Mouse (Mus musculus): ENCODE measurements around the gene Slc46a1. TPM values are rescaled to one million over a fixed set of nuclear protein-coding genes. Genes with fewer than 3 reads are reported as not detected.

Gene Slc46a1
- polyA plus RNA-seq, 1 experiment from 2014 or later, result 7.8 TPM

- Histone ChIP-seq H3K27ac (ENCODE audit: low read depth, low read length) (peak overlapping the region; percentile 72; the same call in 1 of the 2 replicates), H3K4me1 (ENCODE audit: control insufficient read depth, insufficient read depth, low read length) (peaks cover 24% of the 10 kb centered on the region), H3K4me2 (peak overlapping the region; percentile 92), H3K9ac (ENCODE audit: low read depth, low read length) (no peak overlapping the region; the same call in 1 of the 2 replicates), H3K27me3 (ENCODE audit: control insufficient read depth, insufficient read depth, low read length) (no peaks in the 10 kb centered on the region), H3K36me3 (ENCODE audit: control insufficient read depth, insufficient read depth, low read length) (no peaks in the 10 kb centered on the region), H3K4me3 (ENCODE audit: low read depth, low read length) (peak overlapping the region; percentile 72), H3K9me3 (replicated peaks; ENCODE audit: control insufficient read depth, low read length) (no peaks in the 10 kb centered on the region)
- no peak for ATAC-seq (replicated peaks; ENCODE audit: insufficient number of reproducible peaks, low FRiP score, low TSS enrichment)
- WGBS (ENCODE audit: insufficient replicate concordance), result 50% methylated on average over 9 of the region's 9 CpGs
Observed at GRCm38 (mm10) chr11:78465116-78465515, 381 bp upstream of the Slc46a1 start.

DNA sequence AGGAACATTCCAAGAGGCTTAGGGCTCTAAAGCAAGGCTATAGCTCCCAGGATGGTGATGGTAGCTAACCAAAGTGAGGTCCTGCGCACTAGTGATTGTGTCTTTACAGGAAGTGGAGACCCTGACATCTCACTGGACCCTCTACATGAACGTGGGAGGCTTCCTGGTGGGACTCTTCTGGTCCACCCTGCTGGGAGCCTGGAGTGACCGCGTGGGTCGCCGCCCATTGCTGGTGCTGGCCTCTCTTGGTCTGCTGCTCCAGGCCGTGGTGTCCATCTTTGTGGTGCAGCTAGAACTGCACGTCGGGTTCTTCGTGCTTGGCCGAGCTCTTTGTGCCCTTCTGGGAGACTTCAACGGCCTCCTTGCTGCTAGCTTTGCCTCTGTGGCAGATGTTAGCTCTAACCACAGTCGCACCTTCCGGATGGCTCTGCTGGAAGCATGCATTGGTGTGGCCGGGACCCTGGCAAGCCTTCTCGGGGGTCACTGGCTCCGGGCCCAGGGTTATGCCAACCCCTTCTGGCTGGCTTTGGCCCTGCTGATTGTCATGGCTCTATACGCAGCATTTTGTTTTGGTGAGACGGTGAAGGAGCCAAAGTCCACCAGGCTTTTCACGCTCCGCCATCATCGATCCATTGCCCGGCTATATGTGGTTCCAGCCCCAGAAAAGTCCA, 880 bp downstream of the Slc46a1 start:
- Histone ChIP-seq H3K27ac (ENCODE audit: low read depth, low read length) (peak overlapping the region; percentile 72; the same call in 1 of the 2 replicates), H3K9me3 (replicated peaks; ENCODE audit: control insufficient read depth, low read length) (no peaks in the 10 kb centered on the region), H3K4me3 (ENCODE audit: low read depth, low read length) (peak overlapping the region; percentile 72), H3K9ac (ENCODE audit: low read depth, low read length) (peak overlapping the region; percentile 87), H3K4me2 (peak overlapping the region; percentile 92), H3K36me3 (ENCODE audit: control insufficient read depth, insufficient read depth, low read length) (no peaks in the 10 kb centered on the region), H3K4me1 (ENCODE audit: control insufficient read depth, insufficient read depth, low read length) (peaks cover 24% of the 10 kb centered on the region), H3K27me3 (ENCODE audit: control insufficient read depth, insufficient read depth, low read length) (no peaks in the 10 kb centered on the region)
- 72% methylated on average over 23 of the region's 23 CpGs for WGBS (ENCODE audit: insufficient replicate concordance)
- no peak; the same call in 1 of the 2 replicates for ATAC-seq (replicated peaks; ENCODE audit: insufficient number of reproducible peaks, low FRiP score, low TSS enrichment)

DNA sequence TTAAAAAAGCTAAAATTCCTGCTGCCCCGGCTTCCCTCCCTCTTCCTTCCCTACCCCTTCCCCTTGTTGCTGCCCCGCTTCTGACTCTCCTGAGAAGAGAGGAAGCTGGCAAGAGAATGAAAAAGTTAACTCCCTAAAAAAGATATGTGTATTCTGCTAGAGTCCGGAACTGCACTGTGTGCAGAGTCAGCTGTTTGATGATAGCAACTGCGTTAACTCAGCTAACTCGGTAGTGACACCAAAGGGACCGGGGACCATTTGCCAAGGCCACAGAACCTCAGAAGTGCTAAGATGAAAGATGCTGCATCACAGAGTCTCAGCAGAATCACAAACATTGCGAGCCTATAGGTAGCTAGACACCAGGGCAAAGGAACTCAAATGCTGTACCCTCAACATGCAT, 2.0 kb downstream of the Slc46a1 start:
- no peaks in the 10 kb centered on the region for H3K9me3 ChIP-seq (replicated peaks; ENCODE audit: control insufficient read depth, low read length)

GRCm38 (mm10) chr11:78467932-78468331, 2.4 kb downstream of the Slc46a1 start:
- 37% methylated on average over 3 of the region's 3 CpGs for WGBS (ENCODE audit: insufficient replicate concordance)
- Histone ChIP-seq H3K27ac (ENCODE audit: low read depth, low read length) (no peak overlapping the region), H3K36me3 (ENCODE audit: control insufficient read depth, insufficient read depth, low read length) (no peaks in the 10 kb centered on the region)

More for the DNA sequence above, 2.0 kb downstream of the Slc46a1 start:
- no peak for ATAC-seq (replicated peaks; ENCODE audit: insufficient number of reproducible peaks, low FRiP score, low TSS enrichment)
- Histone ChIP-seq H3K36me3 (ENCODE audit: control insufficient read depth, insufficient read depth, low read length) (no peaks in the 10 kb centered on the region), H3K4me2 (no peak overlapping the region; the same call in 1 of the 2 replicates), H3K9ac (ENCODE audit: low read depth, low read length) (no peak overlapping the region), H3K4me1 (ENCODE audit: control insufficient read depth, insufficient read depth, low read length) (peaks cover 24% of the 10 kb centered on the region), H3K4me3 (ENCODE audit: low read depth, low read length) (no peak overlapping the region), H3K27ac (ENCODE audit: low read depth, low read length) (no peak overlapping the region), H3K27me3 (ENCODE audit: control insufficient read depth, insufficient read depth, low read length) (no peaks in the 10 kb centered on the region)
- WGBS (ENCODE audit: insufficient replicate concordance), result 61% methylated on average over 7 of the region's 7 CpGs

DNA sequence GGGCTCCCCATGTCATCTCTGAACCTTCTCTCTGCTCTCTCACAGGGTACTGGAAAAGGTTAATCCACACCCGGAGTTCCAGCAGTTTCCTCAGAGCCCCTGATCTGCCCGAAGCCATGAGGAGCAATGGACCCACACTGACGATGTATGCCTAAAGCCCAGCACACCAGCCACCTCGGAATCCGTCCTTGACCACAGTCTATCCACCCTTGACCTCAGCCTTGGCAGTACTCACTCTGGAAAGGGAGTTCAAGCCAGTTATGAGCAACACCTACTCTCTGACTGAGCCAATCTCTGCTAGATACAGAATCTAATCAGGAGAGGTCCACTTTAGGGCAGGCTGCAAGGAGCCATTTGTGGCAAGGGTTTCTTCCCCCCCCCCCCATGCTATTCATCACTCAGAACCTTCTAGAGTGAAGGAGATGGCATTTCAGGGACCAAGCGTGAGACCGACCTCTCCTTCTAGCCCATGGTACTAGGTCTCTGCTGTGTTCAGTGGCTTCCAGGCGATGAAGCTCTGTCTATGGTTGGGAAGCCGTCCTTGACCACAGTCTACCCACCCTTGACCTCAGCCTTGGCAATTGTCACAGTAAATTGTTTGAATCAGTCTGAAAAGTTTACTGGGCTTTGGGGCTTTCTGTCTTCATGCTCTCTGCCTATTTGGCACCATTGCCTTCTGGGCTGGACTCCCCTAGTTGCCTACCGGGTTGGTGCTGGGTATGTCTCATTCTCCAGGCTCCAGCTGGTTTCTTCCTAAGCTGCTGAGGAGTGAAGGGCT, 6.0 kb downstream of the Slc46a1 start:
- 84% methylated on average over 10 of the region's 10 CpGs for WGBS (ENCODE audit: insufficient replicate concordance)
- H3K9ac ChIP-seq (ENCODE audit: low read depth, low read length), result no peak overlapping the region
- H3K36me3 ChIP-seq (ENCODE audit: control insufficient read depth, insufficient read depth, low read length), result no peaks in the 10 kb centered on the region
- peaks cover 3% of the 10 kb centered on the region; the same call in 1 of the 2 replicates for H3K4me1 ChIP-seq (ENCODE audit: control insufficient read depth, insufficient read depth, low read length)
- H3K9me3 ChIP-seq (replicated peaks; ENCODE audit: control insufficient read depth, low read length), result no peaks in the 10 kb centered on the region
- H3K4me3 ChIP-seq (ENCODE audit: low read depth, low read length), result no peak overlapping the region
- no peak overlapping the region for H3K4me2 ChIP-seq
- H3K27me3 ChIP-seq (ENCODE audit: control insufficient read depth, insufficient read depth, low read length), result no peaks in the 10 kb centered on the region
- no peak overlapping the region for H3K27ac ChIP-seq (ENCODE audit: low read depth, low read length)
- ATAC-seq (replicated peaks; ENCODE audit: insufficient number of reproducible peaks, low FRiP score, low TSS enrichment), result no peak

More at GRCm38 (mm10) chr11:78467932-78468331, 2.4 kb downstream of the Slc46a1 start:
- no peak for ATAC-seq (replicated peaks; ENCODE audit: insufficient number of reproducible peaks, low FRiP score, low TSS enrichment)
- no peaks in the 10 kb centered on the region for H3K9me3 ChIP-seq (replicated peaks; ENCODE audit: control insufficient read depth, low read length)
- H3K9ac ChIP-seq (ENCODE audit: low read depth, low read length), result no peak overlapping the region
- peaks cover 24% of the 10 kb centered on the region for H3K4me1 ChIP-seq (ENCODE audit: control insufficient read depth, insufficient read depth, low read length)
- no peak overlapping the region for H3K4me3 ChIP-seq (ENCODE audit: low read depth, low read length)
- no peaks in the 10 kb centered on the region for H3K27me3 ChIP-seq (ENCODE audit: control insufficient read depth, insufficient read depth, low read length)
- no peak overlapping the region; the same call in 1 of the 2 replicates for H3K4me2 ChIP-seq

DNA sequence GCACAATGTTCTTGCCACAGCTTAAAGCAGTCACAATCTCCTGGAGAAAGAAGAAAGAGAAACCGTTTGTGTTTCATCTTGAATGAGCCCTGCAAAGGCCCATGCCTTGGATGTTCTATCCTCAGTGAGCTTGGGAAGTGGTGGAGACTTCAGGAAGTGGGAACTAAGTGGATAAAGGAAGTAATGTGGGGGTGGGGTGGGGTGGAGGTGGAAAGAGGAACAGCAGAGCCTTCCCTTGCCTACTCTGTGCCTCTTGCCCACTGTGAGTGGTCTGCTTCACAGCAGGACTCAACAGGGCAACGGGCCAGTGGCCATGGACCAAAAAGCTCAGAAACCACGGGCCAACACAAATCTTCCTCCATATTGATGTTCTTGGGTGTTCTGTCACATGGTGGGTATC, 9.8 kb downstream of the Slc46a1 start:
- Histone ChIP-seq H3K9ac (ENCODE audit: low read depth, low read length) (no peak overlapping the region), H3K4me3 (ENCODE audit: low read depth, low read length) (no peak overlapping the region), H3K27me3 (ENCODE audit: control insufficient read depth, insufficient read depth, low read length) (no peaks in the 10 kb centered on the region), H3K27ac (ENCODE audit: low read depth, low read length) (no peak overlapping the region), H3K4me2 (no peak overlapping the region), H3K9me3 (replicated peaks; ENCODE audit: control insufficient read depth, low read length) (no peaks in the 10 kb centered on the region), H3K36me3 (ENCODE audit: control insufficient read depth, insufficient read depth, low read length) (no peaks in the 10 kb centered on the region), H3K4me1 (ENCODE audit: control insufficient read depth, insufficient read depth, low read length) (no peaks in the 10 kb centered on the region)
- 73% methylated on average over 3 of the region's 3 CpGs for WGBS (ENCODE audit: insufficient replicate concordance)
- no peak for ATAC-seq (replicated peaks; ENCODE audit: insufficient number of reproducible peaks, low FRiP score, low TSS enrichment)

GRCm38 (mm10) chr11:78483639-78484038, 18.1 kb downstream of the Slc46a1 start:
- Histone ChIP-seq H3K36me3 (ENCODE audit: control insufficient read depth, insufficient read depth, low read length) (no peaks in the 10 kb centered on the region), H3K4me2 (no peak overlapping the region), H3K9me3 (replicated peaks; ENCODE audit: control insufficient read depth, low read length) (no peaks in the 10 kb centered on the region), H3K4me1 (ENCODE audit: control insufficient read depth, insufficient read depth, low read length) (no peaks in the 10 kb centered on the region), H3K4me3 (ENCODE audit: low read depth, low read length) (no peak overlapping the region), H3K27ac (ENCODE audit: low read depth, low read length) (no peak overlapping the region), H3K9ac (ENCODE audit: low read depth, low read length) (no peak overlapping the region), H3K27me3 (ENCODE audit: control insufficient read depth, insufficient read depth, low read length) (peaks cover 53% of the 10 kb centered on the region)
- 43% methylated on average over 7 of the region's 7 CpGs for WGBS (ENCODE audit: insufficient replicate concordance)
- no peak for ATAC-seq (replicated peaks; ENCODE audit: insufficient number of reproducible peaks, low FRiP score, low TSS enrichment)

- no peak overlapping the region for H3K9ac ChIP-seq (ENCODE audit: low read depth, low read length)
- H3K9me3 ChIP-seq (replicated peaks; ENCODE audit: control insufficient read depth, low read length), result no peaks in the 10 kb centered on the region
- peaks cover 80% of the 10 kb centered on the region for H3K27me3 ChIP-seq (ENCODE audit: control insufficient read depth, insufficient read depth, low read length)
- ATAC-seq (replicated peaks; ENCODE audit: insufficient number of reproducible peaks, low FRiP score, low TSS enrichment), result no peak
- H3K36me3 ChIP-seq (ENCODE audit: control insufficient read depth, insufficient read depth, low read length), result no peaks in the 10 kb centered on the region
- no peak overlapping the region for H3K27ac ChIP-seq (ENCODE audit: low read depth, low read length)
- 3% methylated on average over 8 of the region's 8 CpGs for WGBS (ENCODE audit: insufficient replicate concordance)
- peaks cover 6% of the 10 kb centered on the region for H3K4me1 ChIP-seq (ENCODE audit: control insufficient read depth, insufficient read depth, low read length)
- H3K4me2 ChIP-seq, result no peak overlapping the region
- H3K4me3 ChIP-seq (ENCODE audit: low read depth, low read length), result no peak overlapping the region
Observed at GRCm38 (mm10) chr11:78488168-78488567, 22.7 kb downstream of the Slc46a1 start.

All from heart, embryonic 11.5 days (tissue).